In the genomic region with DNA sequence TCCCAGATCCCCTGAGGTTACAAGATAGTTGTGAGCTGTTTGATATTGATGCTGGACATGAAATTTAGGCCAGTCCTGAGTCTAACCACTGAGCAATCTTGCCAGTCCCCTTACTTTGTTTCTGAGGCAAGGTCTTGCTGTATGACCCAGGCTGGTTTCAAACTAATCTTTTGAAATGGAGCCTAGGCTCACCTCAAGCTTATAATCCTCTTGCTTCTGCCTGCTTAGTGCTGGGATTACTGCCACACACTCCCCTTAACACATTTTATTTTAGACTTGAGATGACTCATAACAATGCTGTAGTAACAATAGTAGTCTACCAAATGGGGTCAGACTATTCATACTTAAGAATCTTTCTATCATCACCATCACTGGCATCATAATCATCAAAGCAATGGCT, we compare ENCODE assay signal across 24 mouse cellular contexts. TPM values are rescaled to one million over a fixed set of nuclear protein-coding genes. Genes with fewer than 3 reads are reported as not detected.
"Had no signal": no experiment of that assay in that cellular context is flagged by ENCODE, and none has a peak within 500 bp of the region (broad histone marks: within the 10 kb centered on the region; RNA-seq: fewer than 3 reads in every experiment).

No protein-coding gene starts in this region.

- H3K9ac ChIP-seq: lung, embryonic 14.5 days; midbrain, embryonic 12.5 days; neural tube, embryonic 12.5 days had no signal

- H3K27ac ChIP-seq: midbrain, embryonic 10.5 days; midbrain, embryonic 12.5 days; neural tube, embryonic 12.5 days had no signal

- H3K4me3 ChIP-seq: midbrain, embryonic 10.5 days; midbrain, embryonic 12.5 days; neural tube, embryonic 12.5 days had no signal

- H3K27me3 ChIP-seq: midbrain, embryonic 12.5 days; neural tube, embryonic 12.5 days had no signal

- H3K36me3 ChIP-seq: midbrain, embryonic 10.5 days; midbrain, embryonic 12.5 days; neural tube, embryonic 12.5 days had no signal

- H3K4me2 ChIP-seq: lung, embryonic 14.5 days; midbrain, embryonic 12.5 days; neural tube, embryonic 12.5 days had no signal

- H3K9me3 ChIP-seq: midbrain, embryonic 10.5 days; midbrain, embryonic 12.5 days; neural tube, embryonic 12.5 days had no signal

- DNase-seq: lung, adult 18-20 months; lung, embryonic 14.5 days; lung, postnatal 10 days; lung, postnatal 4 days; midbrain, embryonic 14.5 days; right cerebral cortex, adult 18-20 months; right cerebral cortex, postnatal 25 days; right cerebral cortex, postnatal 4 days; spleen, adult 18-20 months; thymus, adult 18-20 months; thymus, postnatal 14 days; thymus, postnatal 36 days had no signal

RNA-seq across cellular contexts. Expression of a gene that starts 7.4 kb away (rescaled TPM):
- total RNA-seq: megakaryocyte, adult 5-6 weeks; megakaryocyte-erythroid progenitor cell, adult 5-6 weeks; midbrain, postnatal 0 days; neutrophil, adult 5-6 weeks had no signal
- polyA plus RNA-seq: liver, embryonic 16.5 days; lung, embryonic 14.5 days; lung, embryonic 16.5 days; midbrain, embryonic 10.5 days; midbrain, embryonic 14.5 days; neural tube, embryonic 12.5 days; neural tube, embryonic 14.5 days; stomach, embryonic 14.5 days; stomach, embryonic 16.5 days had no signal

RNA-seq across cellular contexts. Expression of a gene that starts 28.6 kb away (rescaled TPM):
- total RNA-seq: megakaryocyte-erythroid progenitor cell, adult 5-6 weeks had no signal
